In genomic region chr16:20958905-20959304, GRCm38 (mm10) we compare ENCODE assay signal across 8 mouse cellular contexts.
A peak's percentile ranks its signal among the peaks of the same experiment; 100 is the strongest.
DNase-seq lines count a peak whose midpoint lies in the region.

No protein-coding gene starts in this region.

- peak; percentile 78 for DNase-seq in heart, adult 11 months
- DNase-seq in heart, adult 18-20 months = no peak
- peak; percentile 39 for DNase-seq in ovary, postnatal 36 days (ENCODE audit: low spot score)
- DNase-seq in ovary, postnatal 14 days (ENCODE audit: low spot score) = no peak
- DNase-seq in kidney, postnatal 10 days = peak; percentile 25
- peak; percentile 38 for DNase-seq in right cerebral cortex, postnatal 4 days
- DNase-seq in spleen, adult 12 weeks (ENCODE audit: low spot score) = no peak
- DNase-seq in adrenal gland, postnatal 4 days (ENCODE audit: low spot score in 2 of 2) = no peak

Comparison
In these comparisons a context has a peak if more than half of its experiments do, and no peak if none do; other contexts are left out.
1. DNase-seq: peak in heart, adult 11 months (single experiment), ovary, postnatal 36 days (single experiment), kidney, postnatal 10 days (single experiment) and right cerebral cortex, postnatal 4 days (single experiment); none in heart, adult 18-20 months (0 of 2), ovary, postnatal 14 days (single experiment), spleen, adult 12 weeks (single experiment) and adrenal gland, postnatal 4 days (0 of 2).